Mouse (Mus musculus) embryonic facial prominence, embryonic 11.5 days (tissue): Measurements from ENCODE around the gene Anp32a. TPM values are rescaled to one million over a fixed set of nuclear protein-coding genes. Genes with fewer than 3 reads are reported as not detected.

Source experiments
- ATAC-seq: fragments of 200-750 bp; cut with Nextera tagmentation; replicated peaks from 2 replicates; pipeline ENCODE4 v1.8.0; 2017; ENCODE audit warnings: low read depth; ENCODE audit not compliant: insufficient number of reproducible peaks, low FRiP score, low TSS enrichment
- DNase-seq: peaks from one replicate; pipeline ENCODE4 v3.0.0-alpha.2; 2015; ENCODE audit warnings: low spot score
- H3K27ac ChIP-seq: fragments of 300-500 bp; sonication (generic); replicated peaks from 2 replicates; pipeline ENCODE4 v1.5.1; 2014; ENCODE audit warnings: mild to moderate bottlenecking, low read depth, low read length, control low read depth
- H3K27me3 ChIP-seq: fragments of 300-500 bp; sonication (generic); 2 replicates; pipeline ENCODE4 v1.6.1; 2014; ENCODE audit warnings: mild to moderate bottlenecking, low read length, moderate library complexity, mixed read lengths; ENCODE audit not compliant: control insufficient read depth, insufficient read depth
- H3K36me3 ChIP-seq: fragments of 300-500 bp; sonication (generic); replicated peaks from 2 replicates; pipeline ENCODE4 v1.6.1; 2014; ENCODE audit warnings: low read depth, mild to moderate bottlenecking, low read length, moderate library complexity, mixed read lengths; ENCODE audit not compliant: control insufficient read depth, insufficient read depth
- H3K4me1 ChIP-seq: fragments of 300-500 bp; sonication (generic); 2 replicates; pipeline ENCODE4 v1.6.1; 2014; ENCODE audit warnings: low read length, mixed read lengths; ENCODE audit not compliant: control insufficient read depth, insufficient read depth
- H3K4me2 ChIP-seq: fragments of 300-500 bp; sonication (generic); 2 replicates; pipeline ENCODE4 v1.6.1; 2014; ENCODE audit warnings: low read depth, mild to moderate bottlenecking, control low read depth, low read length, moderate library complexity
- H3K4me3 ChIP-seq: fragments of 300-500 bp; sonication (generic); 2 replicates; pipeline ENCODE4 v1.5.1; 2014; ENCODE audit warnings: low read depth, low read length, control low read depth
- H3K9ac ChIP-seq: fragments of 300-500 bp; sonication (generic); replicated peaks from 2 replicates; pipeline ENCODE4 v1.6.1; 2014; ENCODE audit warnings: mild to moderate bottlenecking, control low read depth, low read length
- H3K9me3 ChIP-seq: fragments of 300-500 bp; sonication (generic); replicated peaks from 2 replicates; pipeline ENCODE4 v1.6.1; 2016; ENCODE audit warnings: mild to moderate bottlenecking, low read length, inconsistent platforms, mixed read lengths; ENCODE audit not compliant: control insufficient read depth
- WGBS: fragments of 180-500 bp; shearing (Covaris S2); extraction: QIAGEN DNeasy Blood & Tissue Kit; methylation state at CpG from one replicate; pipeline ENCODE4 v1.1.7; 2014; 5-methylcytosine and 5-hydroxymethylcytosine counted together
- polyA plus RNA-seq: library from polyadenylated mRNA; unstranded; fragments of >200 nt; fragmentation: Nextera tagmentation; extraction: Ambion mirVana; gene quantifications from 2 replicates; pipeline ENCODE4 v1.2.1, GENCODE M21; 2014

Gene Anp32a
- polyA plus RNA-seq, 1 experiment from 2014 or later = 228 TPM

- H3K27me3 ChIP-seq = no peaks in the 10 kb centered on the region
- no peak for DNase-seq
- H3K9ac ChIP-seq = no peak overlapping the region
- 43% methylated on average over 12 of the region's 12 CpGs for WGBS
- ATAC-seq = no peak
- no peak overlapping the region for H3K27ac ChIP-seq
- H3K4me2 ChIP-seq = no peak overlapping the region
- no peaks in the 10 kb centered on the region for H3K9me3 ChIP-seq
- no peak overlapping the region for H3K4me3 ChIP-seq
- H3K4me1 ChIP-seq = no peaks in the 10 kb centered on the region
- H3K36me3 ChIP-seq = no peaks in the 10 kb centered on the region
These were observed 5.7 kb upstream of the Anp32a start for GRCm38 (mm10) chr9:62335396-62335795.

GRCm38 (mm10) chr9:62337924-62338635, 3.0 kb upstream of the Anp32a start:
- H3K9me3 ChIP-seq = no peaks in the 10 kb centered on the region
- no peak overlapping the region for H3K9ac ChIP-seq
- no peak for ATAC-seq
- no peaks in the 10 kb centered on the region for H3K27me3 ChIP-seq
- no peaks in the 10 kb centered on the region for H3K36me3 ChIP-seq
- no peak overlapping the region for H3K27ac ChIP-seq
- no peaks in the 10 kb centered on the region for H3K4me1 ChIP-seq
- no peak overlapping the region for H3K4me3 ChIP-seq
- 76% methylated on average over 4 of the region's 4 CpGs for WGBS
- no peak for DNase-seq
- no peak overlapping the region for H3K4me2 ChIP-seq

DNA sequence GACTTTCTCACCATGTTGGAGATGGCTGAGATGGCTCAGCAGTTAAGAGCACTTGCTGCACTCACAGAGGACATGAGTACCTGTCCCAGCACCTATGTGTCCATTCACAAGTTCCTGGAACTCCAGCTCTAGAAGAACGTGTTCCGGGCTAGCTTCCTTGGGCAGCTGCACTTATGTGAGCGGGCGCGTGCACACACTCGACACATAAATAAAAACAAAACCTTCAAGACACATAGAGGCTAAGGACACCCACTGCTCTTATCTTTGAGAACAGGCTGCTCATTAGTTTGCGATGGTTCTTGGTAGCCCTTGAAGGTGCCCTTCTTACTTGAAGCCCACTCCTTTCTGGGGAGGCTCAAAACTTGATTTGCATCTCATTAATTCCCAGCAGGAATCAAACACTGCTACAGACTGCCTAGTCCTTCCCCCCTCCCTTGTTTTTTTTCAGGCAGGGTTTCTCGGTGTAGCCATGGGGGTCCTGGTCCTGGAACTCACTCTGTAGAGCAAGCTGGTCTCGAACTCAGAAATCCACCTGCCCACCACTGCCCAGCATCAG, 2.4 kb upstream of the Anp32a start:
- Histone ChIP-seq H3K9ac (no peak overlapping the region), H3K4me3 (no peak overlapping the region), H3K27me3 (no peaks in the 10 kb centered on the region), H3K4me1 (no peaks in the 10 kb centered on the region), H3K4me2 (no peak overlapping the region), H3K27ac (no peak overlapping the region), H3K9me3 (no peaks in the 10 kb centered on the region), H3K36me3 (no peaks in the 10 kb centered on the region)
- WGBS = 80% methylated on average over 9 of the region's 9 CpGs
- no peak for ATAC-seq
- no peak for DNase-seq

- no peak for DNase-seq
- Histone ChIP-seq H3K27ac (no peak overlapping the region), H3K4me2 (peak overlapping the region; percentile 57), H3K36me3 (no peaks in the 10 kb centered on the region), H3K27me3 (no peaks in the 10 kb centered on the region), H3K9ac (peak overlapping the region; percentile 59), H3K4me3 (peak overlapping the region; percentile 82), H3K9me3 (no peaks in the 10 kb centered on the region), H3K4me1 (peaks cover 4% of the 10 kb centered on the region; the same call in 1 of the 2 replicates)
- peak; percentile 10; the same call in 1 of the 2 replicates for ATAC-seq
- under 1% methylated on average over 43 of the region's 48 CpGs for WGBS
These were observed 581 bp upstream of the Anp32a start for GRCm38 (mm10) chr9:62340301-62341122.

DNA sequence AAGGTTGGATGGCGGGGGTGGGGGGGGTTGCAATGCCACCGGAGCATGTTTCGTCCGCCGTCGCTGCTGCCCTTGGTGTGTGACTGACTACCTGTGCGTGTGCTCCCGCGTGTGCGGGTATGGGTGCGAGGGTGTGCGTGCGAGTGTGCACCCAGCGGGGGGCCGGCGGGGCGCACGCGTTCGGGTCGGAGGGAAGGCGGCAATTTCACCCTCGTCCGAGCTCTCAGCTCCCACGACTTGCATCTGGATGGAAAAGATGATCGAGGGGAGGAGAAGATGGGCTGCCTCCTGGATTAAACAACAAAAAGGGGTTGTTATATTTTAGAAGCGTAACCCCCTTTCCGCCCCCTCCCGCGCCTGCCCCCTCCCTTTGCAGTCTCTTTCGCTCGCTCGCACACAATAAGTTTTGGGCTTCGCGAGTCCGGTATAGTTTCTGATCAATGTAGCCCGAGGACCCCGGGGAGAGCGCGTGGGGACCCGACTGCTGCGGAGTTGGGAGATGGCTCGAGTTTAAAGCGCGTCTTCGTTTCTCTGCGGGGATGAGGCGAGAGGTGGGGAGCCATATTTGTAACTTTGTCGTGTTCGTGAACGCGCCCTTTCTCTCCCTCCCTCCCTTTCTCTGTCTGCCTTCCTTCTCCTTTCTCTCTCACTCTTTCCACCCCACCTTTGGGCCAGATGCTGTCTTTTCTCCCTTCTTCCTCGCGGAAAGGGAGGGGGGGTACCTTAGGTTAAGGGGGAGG, 778 bp downstream of the Anp32a start:
- WGBS = under 1% methylated on average over 52 of the region's 54 CpGs
- DNase-seq (peak; percentile 55), ATAC-seq (no peak)
- no peaks in the 10 kb centered on the region for H3K36me3 ChIP-seq
- H3K27me3 ChIP-seq = no peaks in the 10 kb centered on the region
- no peaks in the 10 kb centered on the region for H3K9me3 ChIP-seq
- H3K9ac ChIP-seq = peak overlapping the region; percentile 94
- peaks cover 4% of the 10 kb centered on the region for H3K4me1 ChIP-seq
- H3K4me3 ChIP-seq = peak overlapping the region; percentile 82
- peak overlapping the region; percentile 98 for H3K27ac ChIP-seq
- H3K4me2 ChIP-seq = peak overlapping the region; percentile 84

DNA sequence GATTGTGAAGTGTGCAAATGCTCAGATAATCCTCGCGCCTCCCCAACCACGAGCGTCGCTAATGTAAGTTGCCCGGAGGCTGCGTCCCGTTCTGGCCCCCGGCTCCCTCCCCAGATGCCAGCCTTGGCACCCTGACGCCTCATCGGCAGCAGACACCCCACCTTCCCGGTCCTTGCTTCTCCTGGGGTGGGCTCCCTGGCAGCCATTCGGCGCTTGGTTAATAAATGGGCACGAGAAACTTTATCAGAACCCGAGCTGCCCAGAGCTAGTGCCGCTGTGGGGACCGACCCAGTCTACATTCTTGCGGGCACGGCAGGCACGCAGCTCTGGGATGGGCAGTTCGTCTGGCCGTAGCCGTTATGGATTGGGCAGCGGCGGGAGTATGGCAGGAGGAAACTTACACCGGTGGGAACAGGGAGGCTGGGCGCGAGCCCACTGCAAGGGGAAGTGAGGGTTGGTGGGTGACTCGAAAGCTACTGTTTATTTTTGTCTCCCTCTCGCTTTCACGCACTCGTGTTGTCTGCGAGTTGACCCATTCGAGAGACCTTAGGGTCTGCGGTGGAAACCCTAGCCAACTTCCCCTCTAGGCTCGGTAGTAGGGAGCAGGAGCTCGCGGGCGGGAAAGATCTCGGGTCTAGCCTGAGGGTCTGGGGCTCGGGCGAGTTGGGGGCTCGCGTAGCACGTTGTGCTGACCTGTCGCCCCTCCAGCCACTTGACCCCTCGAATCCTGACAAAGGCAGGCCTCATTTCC, 1.5 kb downstream of the Anp32a start:
- H3K4me1 ChIP-seq = peaks cover 4% of the 10 kb centered on the region
- H3K9ac ChIP-seq = peak overlapping the region; percentile 94
- DNase-seq (peak; percentile 71), ATAC-seq (peak; percentile 29; the same call in 1 of the 2 replicates)
- H3K36me3 ChIP-seq = no peaks in the 10 kb centered on the region
- H3K27me3 ChIP-seq = no peaks in the 10 kb centered on the region
- H3K27ac ChIP-seq = peak overlapping the region; percentile 98
- peak overlapping the region; percentile 84 for H3K4me2 ChIP-seq
- peak overlapping the region; percentile 82 for H3K4me3 ChIP-seq
- no peaks in the 10 kb centered on the region for H3K9me3 ChIP-seq
- under 1% methylated on average over 48 of the region's 48 CpGs for WGBS

DNA sequence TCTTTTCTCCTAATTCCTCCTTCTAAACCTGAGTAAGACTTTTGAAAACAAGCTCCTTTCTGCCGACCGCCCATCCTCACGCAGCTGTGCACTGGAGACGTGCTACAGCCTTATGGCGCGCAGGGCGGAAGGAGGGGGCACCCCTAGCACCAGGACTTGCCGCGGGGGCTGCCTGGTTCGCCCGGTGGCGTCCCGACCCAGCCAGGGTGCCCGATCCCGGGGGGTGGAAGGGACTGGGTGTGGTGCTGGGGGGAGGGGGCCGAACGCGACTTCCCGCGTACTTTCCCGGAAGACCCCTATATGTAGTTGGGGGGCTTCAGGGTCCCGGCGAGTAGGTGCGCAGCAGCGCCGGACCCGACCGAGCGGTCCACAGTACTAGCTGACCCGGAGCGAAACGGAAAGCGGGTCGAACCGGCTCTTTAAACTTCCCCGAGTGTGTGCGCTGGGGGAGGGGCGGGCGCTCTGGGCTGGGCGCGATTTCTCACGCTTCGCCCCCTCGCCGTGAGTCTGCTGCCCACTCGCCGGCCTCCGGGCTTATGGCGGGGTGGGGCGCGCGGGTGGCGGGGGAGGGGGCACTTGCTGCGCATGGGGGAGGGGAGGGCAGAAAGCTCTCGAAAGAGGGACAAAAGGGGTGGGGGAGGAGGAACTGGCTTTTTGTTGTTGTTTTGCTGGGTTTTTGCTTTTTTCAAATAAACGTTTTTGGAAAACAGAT, 2.3 kb downstream of the Anp32a start:
- H3K4me2 ChIP-seq = peak overlapping the region; percentile 84
- H3K9ac ChIP-seq = peak overlapping the region; percentile 94
- H3K27me3 ChIP-seq = no peaks in the 10 kb centered on the region
- H3K4me3 ChIP-seq = peak overlapping the region; percentile 82
- peaks cover 4% of the 10 kb centered on the region for H3K4me1 ChIP-seq
- peak overlapping the region; percentile 98 for H3K27ac ChIP-seq
- no peaks in the 10 kb centered on the region for H3K36me3 ChIP-seq
- DNase-seq (peak; percentile 78), ATAC-seq (peak; percentile 32; the same call in 1 of the 2 replicates)
- H3K9me3 ChIP-seq = no peaks in the 10 kb centered on the region
- under 1% methylated on average over 54 of the region's 56 CpGs for WGBS
